Mouse (Mus musculus) lung, embryonic 14.5 days (tissue): ENCODE data around the gene Rhou. TPM values are rescaled to one million over a fixed set of nuclear protein-coding genes. Genes with fewer than 3 reads are reported as not detected.

Source experiments
- ATAC-seq: fragments of 200-750 bp; cut with Nextera tagmentation; 2 replicates; pipeline ENCODE4 v1.8.0; 2017; ENCODE audit warnings: mild to moderate bottlenecking, moderate TSS enrichment, moderate library complexity; ENCODE audit not compliant: insufficient read depth
- DNase-seq: peaks from one replicate; pipeline ENCODE4 v3.0.0-alpha.2; 2015
- H3K27ac ChIP-seq: fragments of 300-500 bp; sonication (generic); 2 replicates; pipeline ENCODE4 v1.5.1; 2014; ENCODE audit warnings: low read depth, mild to moderate bottlenecking, moderate library complexity
- H3K27me3 ChIP-seq: fragments of 300-500 bp; sonication (generic); 2 replicates; pipeline ENCODE4 v1.6.1; 2014; ENCODE audit warnings: low read length, control low read depth; ENCODE audit not compliant: insufficient read depth
- H3K36me3 ChIP-seq: fragments of 300-500 bp; sonication (generic); 2 replicates; pipeline ENCODE4 v1.6.1; 2014; ENCODE audit warnings: control low read depth; ENCODE audit not compliant: insufficient read depth
- H3K4me1 ChIP-seq: fragments of 300-500 bp; sonication (generic); 2 replicates; pipeline ENCODE4 v1.6.1; 2014; ENCODE audit warnings: antibody characterized with exemption, control low read depth; ENCODE audit not compliant: insufficient read depth
- H3K4me2 ChIP-seq: fragments of 300-500 bp; sonication (generic); 2 replicates; pipeline ENCODE4 v1.6.1; 2014; ENCODE audit warnings: mild to moderate bottlenecking
- H3K4me3 ChIP-seq: fragments of 300-500 bp; sonication (generic); 2 replicates; pipeline ENCODE4 v1.5.1; 2014; ENCODE audit warnings: low read depth, low read length
- H3K9ac ChIP-seq: fragments of 300-500 bp; sonication (generic); 2 replicates; pipeline ENCODE4 v1.6.1; 2014
- H3K9me3 ChIP-seq: fragments of 300-500 bp; sonication (generic); 2 replicates; pipeline ENCODE4 v1.6.1; 2016; ENCODE audit warnings: low read depth, low read length, control low read depth
- CTCF ChIP-seq: IDR thresholded peaks from 2 replicates; pipeline ENCODE4 v1.5.1; 2016; ENCODE audit warnings: antibody characterized with exemption, low read depth
- WGBS: fragments of 180-500 bp; shearing (Covaris S2); extraction: QIAGEN DNeasy Blood & Tissue Kit; methylation state at CpG from one replicate; pipeline ENCODE4 v1.1.7; 2014; 5-methylcytosine and 5-hydroxymethylcytosine counted together
- polyA plus RNA-seq: library from polyadenylated mRNA; unstranded; fragments of >200 nt; fragmentation: Nextera tagmentation; extraction: Ambion mirVana; gene quantifications from 2 replicates; pipeline ENCODE4 v1.2.1, GENCODE M21; 2014

Gene Rhou
- polyA plus RNA-seq, 1 experiment from 2014 or later: 12.9 TPM

DNA sequence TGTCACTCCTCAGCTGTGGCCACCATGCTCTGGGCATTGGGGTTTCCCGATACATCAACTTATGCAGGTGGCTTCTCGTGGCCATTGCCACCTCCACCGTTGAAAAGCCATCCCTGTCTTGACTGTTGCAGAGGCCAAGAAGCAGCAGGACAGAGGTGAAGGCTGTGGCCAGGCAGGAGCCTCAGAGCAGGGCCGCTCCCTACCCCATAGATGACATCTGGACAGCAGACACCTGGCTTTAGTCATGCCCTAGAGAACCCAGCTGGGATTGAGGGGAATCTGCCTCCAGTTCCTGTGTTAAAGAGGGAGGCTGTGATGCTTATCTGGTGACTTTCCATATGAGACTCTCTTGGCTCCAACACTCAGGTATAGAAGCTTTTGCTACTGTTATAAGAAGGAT, 24.7 kb downstream of the Rhou start:
- no peak for DNase-seq
- ATAC-seq: no peak
- no peaks in the 10 kb centered on the region for H3K36me3 ChIP-seq
- 85% methylated on average over 4 of the region's 4 CpGs for WGBS
- H3K9me3 ChIP-seq: no peaks in the 10 kb centered on the region
- H3K4me2 ChIP-seq: no peak overlapping the region
- H3K4me3 ChIP-seq: no peak overlapping the region
- no peak for TF ChIP-seq CTCF
- no peak overlapping the region for H3K9ac ChIP-seq
- H3K27ac ChIP-seq: no peak overlapping the region
- no peaks in the 10 kb centered on the region for H3K27me3 ChIP-seq
- no peaks in the 10 kb centered on the region; the same call in 1 of the 2 replicates for H3K4me1 ChIP-seq

GRCm38 (mm10) chr8:123682073-123682761, 28.5 kb downstream of the Rhou start:
- peak; percentile 77 for ATAC-seq
- WGBS: 18% methylated on average over 18 of the region's 18 CpGs

GRCm38 (mm10) chr8:123683321-123683720, 29.6 kb downstream of the Rhou start:
- WGBS: 45% methylated on average over 7 of the region's 7 CpGs
- Histone ChIP-seq H3K9me3 (no peaks in the 10 kb centered on the region), H3K4me3 (no peak overlapping the region), H3K27me3 (no peaks in the 10 kb centered on the region), H3K4me2 (no peak overlapping the region), H3K4me1 (no peaks in the 10 kb centered on the region), H3K9ac (no peak overlapping the region), H3K36me3 (no peaks in the 10 kb centered on the region), H3K27ac (no peak overlapping the region)
- TF ChIP-seq CTCF: no peak
- DNase-seq: no peak
- no peak for ATAC-seq

More at GRCm38 (mm10) chr8:123682073-123682761, 28.5 kb downstream of the Rhou start:
- H3K9ac ChIP-seq: no peak overlapping the region
- no peaks in the 10 kb centered on the region for H3K36me3 ChIP-seq
- H3K4me1 ChIP-seq: no peaks in the 10 kb centered on the region
- peak overlapping the region; percentile 42 for H3K4me2 ChIP-seq
- no peak for TF ChIP-seq CTCF
- no peak overlapping the region for H3K4me3 ChIP-seq
- H3K27ac ChIP-seq: no peak overlapping the region
- DNase-seq: peak; percentile 89
- no peaks in the 10 kb centered on the region for H3K27me3 ChIP-seq
- H3K9me3 ChIP-seq: no peaks in the 10 kb centered on the region

GRCm38 (mm10) chr8:123684806-123685205, 31.1 kb downstream of the Rhou start:
- Histone ChIP-seq H3K36me3 (no peaks in the 10 kb centered on the region), H3K4me3 (no peak overlapping the region), H3K27me3 (no peaks in the 10 kb centered on the region), H3K9me3 (no peaks in the 10 kb centered on the region), H3K9ac (no peak overlapping the region), H3K4me1 (no peaks in the 10 kb centered on the region), H3K27ac (no peak overlapping the region), H3K4me2 (no peak overlapping the region)
- DNase-seq: no peak
- no peak for ATAC-seq
- no peak for TF ChIP-seq CTCF
- 76% methylated on average over 7 of the region's 7 CpGs for WGBS

- Histone ChIP-seq H3K4me1 (no peaks in the 10 kb centered on the region), H3K27ac (no peak overlapping the region), H3K9ac (no peak overlapping the region), H3K27me3 (no peaks in the 10 kb centered on the region), H3K4me3 (no peak overlapping the region), H3K9me3 (no peaks in the 10 kb centered on the region), H3K4me2 (no peak overlapping the region), H3K36me3 (no peaks in the 10 kb centered on the region)
- no peak for TF ChIP-seq CTCF
- no peak for ATAC-seq
- no peak for DNase-seq
- WGBS: 71% methylated on average over 4 of the region's 4 CpGs
Measured at GRCm38 (mm10) chr8:123685477-123685876, 31.7 kb downstream of the Rhou start.

DNA sequence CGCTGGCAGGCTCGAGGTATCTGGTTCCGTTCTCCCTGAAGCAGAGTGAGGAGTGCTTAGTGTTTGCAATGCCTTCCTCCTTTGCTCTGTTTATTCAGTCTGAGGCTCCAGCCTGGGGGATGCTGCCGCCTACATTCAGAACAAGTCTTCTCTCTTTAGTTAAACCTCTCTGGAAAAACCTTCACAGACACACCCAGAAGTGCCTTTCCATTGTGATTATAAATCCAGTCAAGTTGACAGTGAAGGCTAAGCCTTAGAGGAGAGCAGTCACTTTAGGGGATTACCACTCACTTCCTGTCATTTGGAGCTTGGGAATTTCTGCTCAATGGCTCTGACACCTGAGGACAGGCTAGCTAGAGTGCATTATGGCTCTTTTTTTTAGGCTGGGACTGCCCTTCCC, 34.1 kb downstream of the Rhou start:
- H3K9me3 ChIP-seq: no peaks in the 10 kb centered on the region
- no peak overlapping the region for H3K27ac ChIP-seq
- no peak for TF ChIP-seq CTCF
- H3K4me3 ChIP-seq: no peak overlapping the region
- no peaks in the 10 kb centered on the region for H3K4me1 ChIP-seq
- H3K9ac ChIP-seq: no peak overlapping the region
- DNase-seq: no peak
- no peak for ATAC-seq
- no peaks in the 10 kb centered on the region for H3K36me3 ChIP-seq
- no peak overlapping the region for H3K4me2 ChIP-seq
- 40% methylated on average over 4 of the region's 4 CpGs for WGBS
- H3K27me3 ChIP-seq: no peaks in the 10 kb centered on the region

DNA sequence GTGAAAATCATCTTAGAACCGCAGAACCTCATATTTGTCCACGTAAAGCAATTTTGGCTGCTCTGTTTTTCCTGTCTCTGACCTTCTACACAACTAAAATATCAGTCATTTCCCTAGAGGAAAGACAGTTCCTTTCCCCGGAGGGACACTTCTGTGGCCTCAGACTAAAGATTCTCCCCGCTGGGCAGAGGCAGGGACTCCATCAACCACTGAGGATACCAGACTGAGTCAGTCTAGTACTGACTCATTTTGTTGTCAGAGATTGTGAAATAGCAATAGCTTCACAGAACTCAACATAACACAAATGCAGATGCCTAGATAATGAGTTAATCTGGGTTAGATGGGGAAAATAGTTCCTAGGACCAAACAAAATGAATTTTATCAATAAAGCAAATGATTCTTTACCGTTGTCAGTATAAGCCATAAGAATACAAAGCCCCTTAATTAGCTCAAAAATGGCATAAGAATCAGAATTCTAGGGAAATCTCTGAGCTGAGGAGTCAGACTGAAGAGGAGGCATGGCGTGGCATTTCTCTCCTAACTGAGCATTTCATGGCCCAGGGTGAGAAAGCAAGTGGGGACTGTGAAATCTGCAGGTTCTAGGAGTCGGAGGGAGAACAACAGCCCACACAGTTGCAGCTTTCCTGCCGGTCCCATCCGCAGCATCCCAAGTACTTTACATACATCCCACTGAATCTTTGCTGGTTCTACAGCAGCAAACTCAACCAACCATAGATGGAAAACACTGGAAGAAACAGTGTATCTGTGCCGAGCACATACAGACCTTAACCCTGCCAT, 38.6 kb downstream of the Rhou start:
- H3K4me1 ChIP-seq: no peaks in the 10 kb centered on the region
- no peak overlapping the region for H3K9ac ChIP-seq
- H3K27ac ChIP-seq: no peak overlapping the region
- no peaks in the 10 kb centered on the region for H3K36me3 ChIP-seq
- DNase-seq: no peak
- H3K9me3 ChIP-seq: no peaks in the 10 kb centered on the region
- no peak overlapping the region for H3K4me2 ChIP-seq
- H3K4me3 ChIP-seq: no peak overlapping the region
- H3K27me3 ChIP-seq: no peaks in the 10 kb centered on the region
- no peak for TF ChIP-seq CTCF
- ATAC-seq: no peak
- WGBS: 85% methylated on average over 10 of the region's 10 CpGs
